Comparison of ENCODE assay signal across 16 mouse cellular contexts in genomic region chr6:18913179-18913578, GRCm38 (mm10). TPM values are rescaled to one million over a fixed set of nuclear protein-coding genes. Genes with fewer than 3 reads are reported as not detected.
DNase-seq lines count a peak whose midpoint lies in the region; ATAC-seq and TF ChIP-seq lines count a peak whose summit lies in the region.
"Had no signal": no experiment of that assay in that cellular context is flagged by ENCODE, and none has a peak within 500 bp of the region (broad histone marks: within the 10 kb centered on the region; RNA-seq: fewer than 3 reads in every experiment).

No protein-coding gene starts in this region.

- no peak overlapping the region for H3K4me3 ChIP-seq in forebrain, embryonic 14.5 days (ENCODE audit: low read depth, low read length)
- H3K4me3 ChIP-seq in forebrain, embryonic 15.5 days, result no peak overlapping the region
- no peak overlapping the region for H3K4me3 ChIP-seq in layer of hippocampus, adult 2 months
- no peak overlapping the region for H3K4me3 ChIP-seq in G1E (ENCODE audit: low read depth, low read length)
- no peak overlapping the region for H3K4me3 ChIP-seq in kidney, adult 2 months (ENCODE audit: insufficient read depth, low read depth, low read length)
- H3K4me3 ChIP-seq: megakaryocyte, embryonic 14.5 days had no signal

- TF ChIP-seq POLR2A in kidney, adult 2 months (IDR thresholded peaks at IDR 0.05; ENCODE audit: low read depth, low read length), result no peak

- H3K9me3 ChIP-seq in forebrain, embryonic 14.5 days (replicated peaks; ENCODE audit: control insufficient read depth, low read length), result no peaks in the 10 kb centered on the region
- no peaks in the 10 kb centered on the region for H3K9me3 ChIP-seq in forebrain, embryonic 15.5 days
- H3K9me3 ChIP-seq in G1E (replicated peaks), result no peaks in the 10 kb centered on the region
- H3K9me3 ChIP-seq: megakaryocyte, embryonic 14.5 days had no signal

- H3K4me2 ChIP-seq in forebrain, embryonic 14.5 days (ENCODE audit: low read length), result no peak overlapping the region
- no peak overlapping the region for H3K4me2 ChIP-seq in forebrain, embryonic 15.5 days (replicated peaks)

- H3K27me3 ChIP-seq in forebrain, embryonic 14.5 days (replicated peaks; ENCODE audit: control insufficient read depth, insufficient read depth, low read length), result no peaks in the 10 kb centered on the region
- H3K27me3 ChIP-seq in forebrain, embryonic 15.5 days, result no peaks in the 10 kb centered on the region
- H3K27me3 ChIP-seq in G1E (ENCODE audit: insufficient read depth, low read length), result no peaks in the 10 kb centered on the region
- no peaks in the 10 kb centered on the region for H3K27me3 ChIP-seq in kidney, adult 2 months (replicated peaks; ENCODE audit: control insufficient read depth, insufficient read depth, low read length)
- H3K27me3 ChIP-seq: megakaryocyte, embryonic 14.5 days had no signal

- H3K36me3 ChIP-seq in forebrain, embryonic 14.5 days (ENCODE audit: control insufficient read depth, insufficient read depth, low read length), result no peaks in the 10 kb centered on the region
- H3K36me3 ChIP-seq in forebrain, embryonic 15.5 days, result no peaks in the 10 kb centered on the region
- no peaks in the 10 kb centered on the region for H3K36me3 ChIP-seq in G1E (replicated peaks)
- no peaks in the 10 kb centered on the region for H3K36me3 ChIP-seq in kidney, adult 2 months (ENCODE audit: control insufficient read depth, insufficient read depth, low read length)

- H3K9ac ChIP-seq in forebrain, embryonic 14.5 days (ENCODE audit: low read length), result no peak overlapping the region
- no peak overlapping the region for H3K9ac ChIP-seq in forebrain, embryonic 15.5 days (replicated peaks)

- TF ChIP-seq CTCF in layer of hippocampus, adult 2 months (conservative IDR thresholded peaks at IDR 0.05), result peak; percentile 67
- no peak for TF ChIP-seq CTCF in G1E (IDR thresholded peaks at IDR 0.05; ENCODE audit: low read depth, low read length)
- no peak for TF ChIP-seq CTCF in kidney, adult 2 months (conservative IDR thresholded peaks at IDR 0.05; ENCODE audit: insufficient read depth, insufficient read length, low read depth, low read length)

- no peak for ATAC-seq in forebrain, embryonic 14.5 days
- no peak; the same call in 1 of the 2 replicates for ATAC-seq in forebrain, embryonic 15.5 days (replicated peaks)
- ATAC-seq in G1E (ENCODE audit: extremely low read depth, insufficient number of reproducible peaks, low FRiP score, poor library complexity, severe bottlenecking), result 0 out of 2 replicates have a peak, but pooled peaks have one; percentile 22
- ATAC-seq: CD4-positive, CD25-positive, alpha-beta regulatory T cell, adult 4 months had no signal

- H3K4me1 ChIP-seq in forebrain, embryonic 14.5 days (ENCODE audit: control insufficient read depth, insufficient read depth, low read length), result 0 out of 2 replicates have a peak, but pooled peaks cover 2% of the 10 kb centered on the region
- H3K4me1 ChIP-seq in forebrain, embryonic 15.5 days, result peaks cover 6% of the 10 kb centered on the region; the same call in 1 of the 2 replicates
- H3K4me1 ChIP-seq in G1E (ENCODE audit: insufficient read depth, low read depth, low read length), result no peaks in the 10 kb centered on the region
- H3K4me1 ChIP-seq in kidney, adult 2 months (ENCODE audit: control insufficient read depth, insufficient read depth, low read length), result no peaks in the 10 kb centered on the region
- H3K4me1 ChIP-seq: megakaryocyte, embryonic 14.5 days had no signal

- DNase-seq in forebrain, embryonic 14.5 days (ENCODE audit: low spot score), result peak; percentile 35
- DNase-seq in layer of hippocampus, adult 2 months (ENCODE audit: low spot score in 2 of 2), result no peak
- DNase-seq in layer of hippocampus, postnatal 10 days (ENCODE audit: low spot score in 2 of 2), result no peak
- DNase-seq in G1E (ENCODE audit: low spot score), result no peak
- peak; percentile 66 for DNase-seq in cerebellum, adult 9-10 months
- DNase-seq in left cerebral cortex, adult 18-20 months (ENCODE audit: low spot score in 2 of 2), result no peak
- DNase-seq in kidney, adult 2 months, result no peak
- DNase-seq: gastrocnemius, postnatal 10 days; kidney, adult 8-10 months had no signal

- 86% methylated on average over 4 of the region's 4 CpGs for WGBS in forebrain, embryonic 14.5 days
- 77% methylated on average over 4 of the region's 4 CpGs for WGBS in forebrain, embryonic 15.5 days
- 50% methylated on average over 4 of the region's 4 CpGs for WGBS in kidney, adult 2 months

- H3K27ac ChIP-seq in forebrain, embryonic 14.5 days (ENCODE audit: low read depth, low read length), result no peak overlapping the region
- no peak overlapping the region for H3K27ac ChIP-seq in forebrain, embryonic 15.5 days (replicated peaks)
- no peak overlapping the region for H3K27ac ChIP-seq in layer of hippocampus, adult 2 months
- H3K27ac ChIP-seq in kidney, adult 2 months (ENCODE audit: insufficient read depth, low read depth, low read length), result no peak overlapping the region

RNA-seq across cellular contexts. Expression of gene Ankrd7, which starts 47.1 kb away (rescaled TPM):
- not detected in 2 replicates for polyA plus RNA-seq in forebrain, embryonic 14.5 days (2014; fragmentation: Nextera tagmentation; extraction: Ambion mirVana)
- 0.15 and 0.24 TPM in 2 replicates for polyA plus RNA-seq in forebrain, embryonic 15.5 days (2015; fragmentation: Nextera tagmentation; extraction: Ambion mirVana)
- not detected for total RNA-seq in layer of hippocampus, adult 2 months (2021)
- not detected for total RNA-seq in layer of hippocampus, postnatal 10 days (2021)
- total RNA-seq in G1E (2014; fragmentation: Nextera tagmentation) (not detected in 2 replicates), G1E (2017) (not detected in 2 replicates)
- polyA plus RNA-seq in G1E (2012), result not detected in 2 replicates
- not detected for total RNA-seq in left cerebral cortex, adult 18-20 months (2021)
- polyA plus RNA-seq in kidney, adult 2 months (2012; rRNA removed), result not detected in 2 replicates
- total RNA-seq: gastrocnemius, postnatal 10 days; heart, postnatal 25 days; layer of hippocampus, adult 18-20 months; left cerebral cortex, postnatal 14 days; liver, adult 2 months had no signal
- polyA plus RNA-seq: liver, adult 2 months had no signal

Comparison
In these comparisons a context has a peak if more than half of its experiments do, and no peak if none do; other contexts are left out.
1. DNase-seq: peak in forebrain, embryonic 14.5 days (single experiment) and cerebellum, adult 9-10 months (single experiment); none in layer of hippocampus, adult 2 months (0 of 2), layer of hippocampus, postnatal 10 days (0 of 2), G1E (single experiment), left cerebral cortex, adult 18-20 months (0 of 2) and kidney, adult 2 months (single experiment).